Comparison of ENCODE assay signal across 14 mouse cellular contexts in the genomic region with DNA sequence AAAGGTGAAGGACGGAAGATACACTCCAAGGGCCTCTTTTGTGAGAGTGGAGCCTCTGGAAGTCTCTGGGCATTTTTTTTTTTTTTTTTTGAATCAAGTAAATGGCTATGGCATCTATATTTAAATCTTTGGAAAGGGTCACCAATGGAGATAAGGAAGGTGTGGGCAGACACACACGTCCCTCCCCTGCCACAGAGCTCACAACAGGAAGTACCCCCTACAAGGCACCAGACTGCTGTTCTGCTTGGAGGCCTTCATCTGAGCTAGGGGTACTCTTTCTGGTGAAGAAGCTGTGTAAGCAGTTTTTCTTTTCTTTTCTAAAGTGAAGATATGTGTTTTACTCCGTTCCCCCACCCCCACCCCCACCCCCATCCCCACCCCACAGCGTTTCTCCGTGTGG. TPM values are rescaled to one million over a fixed set of nuclear protein-coding genes. Genes with fewer than 3 reads are reported as not detected.
DNase-seq lines count a peak whose midpoint lies in the region; ATAC-seq and TF ChIP-seq lines count a peak whose summit lies in the region.
"Had no signal": no experiment of that assay in that cellular context is flagged by ENCODE, and none has a peak within 500 bp of the region (broad histone marks: within the 10 kb centered on the region; RNA-seq: fewer than 3 reads in every experiment).

No protein-coding gene starts in this region.

- peak overlapping the region; percentile 51 for H3K4me2 ChIP-seq in liver, embryonic 11.5 days
- peak overlapping the region; percentile 46; the same call in 1 of the 2 replicates for H3K4me2 ChIP-seq in limb, embryonic 13.5 days (replicated peaks)

- TF ChIP-seq POLR2A in heart, adult 2 months (IDR thresholded peaks at IDR 0.05; ENCODE audit: insufficient read depth, low read depth, low read length): no peak

- no peaks in the 10 kb centered on the region for H3K36me3 ChIP-seq in heart, adult 2 months (ENCODE audit: control insufficient read depth, insufficient read depth, low read length)
- H3K36me3 ChIP-seq in liver, embryonic 11.5 days (ENCODE audit: control insufficient read depth, insufficient read depth, low read length): no peaks in the 10 kb centered on the region
- H3K36me3 ChIP-seq in limb, embryonic 13.5 days: no peaks in the 10 kb centered on the region
- H3K36me3 ChIP-seq: lung, embryonic 15.5 days had no signal

- 54% methylated on average over 5 of the region's 5 CpGs for WGBS in heart, adult 2 months
- 47% methylated on average over 5 of the region's 5 CpGs for WGBS in liver, embryonic 11.5 days
- 46% methylated on average over 5 of the region's 5 CpGs for WGBS in limb, embryonic 13.5 days

- no peaks in the 10 kb centered on the region for H3K27me3 ChIP-seq in heart, adult 2 months (ENCODE audit: control insufficient read depth, insufficient read depth, low read length)
- H3K27me3 ChIP-seq in liver, embryonic 11.5 days (replicated peaks; ENCODE audit: control insufficient read depth, insufficient read depth, low read length): no peaks in the 10 kb centered on the region
- no peaks in the 10 kb centered on the region for H3K27me3 ChIP-seq in limb, embryonic 13.5 days
- H3K27me3 ChIP-seq: lung, embryonic 15.5 days had no signal

- no peaks in the 10 kb centered on the region for H3K9me3 ChIP-seq in liver, embryonic 11.5 days (ENCODE audit: control insufficient read depth, low read length)
- no peaks in the 10 kb centered on the region for H3K9me3 ChIP-seq in limb, embryonic 13.5 days
- H3K9me3 ChIP-seq: lung, embryonic 15.5 days had no signal

- no peak for ATAC-seq in liver, embryonic 11.5 days (replicated peaks; ENCODE audit: low FRiP score)
- ATAC-seq in limb, embryonic 13.5 days (ENCODE audit: low FRiP score, low read depth): no peak

- peaks cover 1% of the 10 kb centered on the region; the same call in 1 of the 2 replicates for H3K4me1 ChIP-seq in heart, adult 2 months (ENCODE audit: control insufficient read depth, insufficient read depth, low read length)
- H3K4me1 ChIP-seq in liver, embryonic 11.5 days (replicated peaks; ENCODE audit: control insufficient read depth, insufficient read depth, low read length): no peaks in the 10 kb centered on the region
- H3K4me1 ChIP-seq in brown adipose tissue, adult 24 weeks (ENCODE audit: control insufficient read depth, insufficient read depth, insufficient read length, low read length): no peaks in the 10 kb centered on the region
- H3K4me1 ChIP-seq in limb, embryonic 13.5 days: no peaks in the 10 kb centered on the region
- H3K4me1 ChIP-seq: lung, embryonic 15.5 days had no signal

- peak overlapping the region; percentile 75 for H3K27ac ChIP-seq in heart, adult 2 months
- no peak overlapping the region for H3K27ac ChIP-seq in liver, embryonic 11.5 days (ENCODE audit: low read depth, low read length)
- peak overlapping the region; percentile 71; the same call in 1 of the 2 replicates for H3K27ac ChIP-seq in brown adipose tissue, adult 24 weeks (replicated peaks; ENCODE audit: low read depth, low read length)
- H3K27ac ChIP-seq in limb, embryonic 13.5 days: no peak overlapping the region
- H3K27ac ChIP-seq: lung, embryonic 15.5 days had no signal

- H3K4me3 ChIP-seq in heart, adult 2 months: no peak overlapping the region
- H3K4me3 ChIP-seq in liver, embryonic 11.5 days (ENCODE audit: low read depth, low read length): no peak overlapping the region
- H3K4me3 ChIP-seq in brown adipose tissue, adult 24 weeks (ENCODE audit: insufficient read depth, low read depth, low read length): no peak overlapping the region
- H3K4me3 ChIP-seq in limb, embryonic 13.5 days: no peak overlapping the region
- H3K4me3 ChIP-seq: lung, embryonic 15.5 days; myocyte had no signal

- intact Hi-C loops in heart, adult 2 months (cut with DNase I): loop anchor here (5.0 kb wide), 2 partner anchors 90 to 140 kb away; no protein-coding TSS in a partner anchor

- no peak for TF ChIP-seq CTCF in heart, adult 2 months (IDR thresholded peaks at IDR 0.05)

- TF ChIP-seq EP300 in heart, adult 2 months (IDR thresholded peaks at IDR 0.05; ENCODE audit: insufficient read depth, low read depth, low read length): no peak

- H3K9ac ChIP-seq in heart, adult 2 months (ENCODE audit: low read depth, low read length): no peak overlapping the region
- no peak overlapping the region for H3K9ac ChIP-seq in liver, embryonic 11.5 days (ENCODE audit: low read depth, low read length)
- no peak overlapping the region for H3K9ac ChIP-seq in limb, embryonic 13.5 days
- H3K9ac ChIP-seq: lung, embryonic 15.5 days had no signal

- DNase-seq in heart, adult 2 months: no peak
- no peak for DNase-seq in heart, postnatal 4 days
- no peak for DNase-seq in liver, embryonic 11.5 days (ENCODE audit: low spot score)
- DNase-seq in liver: no peak
- DNase-seq in frontal cortex, postnatal 25 days (ENCODE audit: low spot score in 2 of 2): no peak
- DNase-seq in ovary, postnatal 36 days (ENCODE audit: low spot score): no peak

- no peaks in the 10 kb centered on the region for H3K79me2 ChIP-seq in heart, adult 2 months (replicated peaks; ENCODE audit: control insufficient read depth, insufficient read depth, low read length)

RNA-seq across cellular contexts. Expression of a gene that starts 11.9 kb away (rescaled TPM):
- total RNA-seq in heart, adult 2 months (2021): not detected
- polyA plus RNA-seq in heart, adult 2 months (2012; rRNA removed): not detected in 2 replicates
- not detected for total RNA-seq in heart, postnatal 4 days (2021)
- polyA plus RNA-seq in liver, embryonic 11.5 days (2014; fragmentation: Nextera tagmentation; extraction: Ambion mirVana): not detected in 2 replicates
- not detected in 2 replicates for polyA plus RNA-seq in brown adipose tissue, adult 24 weeks (2012; ENCODE audit: insufficient read depth, insufficient read length, missing spikeins)
- not detected in 2 replicates for polyA plus RNA-seq in limb, embryonic 13.5 days (2015; fragmentation: Nextera tagmentation; extraction: Ambion mirVana)
- total RNA-seq: adrenal gland, postnatal 36 days; gastrocnemius, adult 8-10 months had no signal
- polyA plus RNA-seq: C2C12; lung, embryonic 15.5 days; myocyte; Patski had no signal

RNA-seq across cellular contexts. Expression of a gene that starts 46.0 kb away (rescaled TPM):
- under 1 TPM; 0.36 to 0.86 TPM for total RNA-seq in heart, adult 2 months (2021)
- 0.44 and 0.64 TPM in 2 replicates for polyA plus RNA-seq in heart, adult 2 months (2012; rRNA removed)
- under 1 TPM; 0.12 to 0.36 TPM for total RNA-seq in heart, postnatal 4 days (2021)
- 0.36 and 0.48 TPM in 2 replicates for polyA plus RNA-seq in liver, embryonic 11.5 days (2014; fragmentation: Nextera tagmentation; extraction: Ambion mirVana)
- polyA plus RNA-seq in brown adipose tissue, adult 24 weeks (2012; ENCODE audit: insufficient read depth, insufficient read length, missing spikeins): 9.7 and 11.2 TPM in 2 replicates
- polyA plus RNA-seq in limb, embryonic 13.5 days (2015; fragmentation: Nextera tagmentation; extraction: Ambion mirVana): 0.96 and 1.9 TPM in 2 replicates
- polyA plus RNA-seq: C2C12, myocyte, Patski had no signal

Comparison
In these comparisons a context has a peak if more than half of its experiments do, and no peak if none do; other contexts are left out.
1. H3K27ac ChIP-seq: peak in heart, adult 2 months (single experiment) and brown adipose tissue, adult 24 weeks (single experiment); none in liver, embryonic 11.5 days (single experiment) and limb, embryonic 13.5 days (single experiment).